Mouse (Mus musculus) splenic B cell, adult 2 months (primary cell): ENCODE measurements around the gene Lsm12.
A peak's percentile ranks its signal among the peaks of the same experiment; 100 is the strongest.

Source experiments
- DNase-seq: peaks from one replicate; pipeline ENCODE4 v3.0.0-alpha.2; 2011; ENCODE audit warnings: low read depth, low spot score
- H3K27me3 ChIP-seq: 2 replicates; pipeline ENCODE4 v1.6.1; 2012; ENCODE audit warnings: mild to moderate bottlenecking, low read length, moderate library complexity, mixed read lengths; ENCODE audit not compliant: control insufficient read depth, poor library complexity, insufficient read depth, severe bottlenecking
- H3K36me3 ChIP-seq: 2 replicates; pipeline ENCODE4 v1.6.1; 2012; ENCODE audit warnings: mild to moderate bottlenecking, low read length, moderate library complexity, mixed read lengths; ENCODE audit not compliant: control insufficient read depth, poor library complexity, insufficient read depth, severe bottlenecking

Gene Lsm12

GRCm38 (mm10) chr11:102142355-102142754 lies 42.7 kb downstream of the Lsm12 start:
- H3K36me3 ChIP-seq, result no peaks in the 10 kb centered on the region
- H3K27me3 ChIP-seq, result peaks cover 4% of the 10 kb centered on the region
- DNase-seq, result no peak

- no peaks in the 10 kb centered on the region for H3K36me3 ChIP-seq
These were observed 44.6 kb downstream of the Lsm12 start for GRCm38 (mm10) chr11:102140508-102140907.

GRCm38 (mm10) chr11:102138447-102138740 lies 46.7 kb downstream of the Lsm12 start:
- DNase-seq, result peak; percentile 78
- no peaks in the 10 kb centered on the region for H3K36me3 ChIP-seq
- peaks cover 4% of the 10 kb centered on the region for H3K27me3 ChIP-seq

More at GRCm38 (mm10) chr11:102140508-102140907, 44.6 kb downstream of the Lsm12 start:
- peak; percentile 81 for DNase-seq
- H3K27me3 ChIP-seq, result peaks cover 4% of the 10 kb centered on the region

GRCm38 (mm10) chr11:102137625-102138446 lies 47.3 kb downstream of the Lsm12 start:
- no peaks in the 10 kb centered on the region for H3K36me3 ChIP-seq
- DNase-seq, result peak; percentile 74
- H3K27me3 ChIP-seq, result peaks cover 3% of the 10 kb centered on the region

GRCm38 (mm10) chr11:102134516-102134915 lies 50.6 kb downstream of the Lsm12 start:
- no peak for DNase-seq
- H3K36me3 ChIP-seq, result no peaks in the 10 kb centered on the region
- H3K27me3 ChIP-seq, result no peaks in the 10 kb centered on the region

- Histone ChIP-seq H3K36me3 (no peaks in the 10 kb centered on the region), H3K27me3 (no peaks in the 10 kb centered on the region)
- DNase-seq, result no peak
These were observed 67.7 kb downstream of the Lsm12 start for GRCm38 (mm10) chr11:102117386-102117785.

- no peak for DNase-seq
These were observed 68.9 kb downstream of the Lsm12 start for GRCm38 (mm10) chr11:102116241-102116640.

More at GRCm38 (mm10) chr11:102116241-102116640, 68.9 kb downstream of the Lsm12 start:
- Histone ChIP-seq H3K27me3 (no peaks in the 10 kb centered on the region), H3K36me3 (no peaks in the 10 kb centered on the region)
